Mouse (Mus musculus): ENCODE results near the gene Wipi2.

- no peak for TF ChIP-seq POLR2A (IDR thresholded peaks at IDR 0.05; ENCODE audit: control insufficient read depth, low read depth, low read length)
- TF ChIP-seq CTCF (IDR thresholded peaks at IDR 0.05; ENCODE audit: control insufficient read depth, insufficient read depth, insufficient replicate concordance, low read depth, low read length) = no peak
Observed at GRCm38 (mm10) chr5:142608989-142609325, 18.5 kb upstream of the Wipi2 start.
